24 mouse cellular contexts compared by ENCODE assay signal in genomic region chr5:99232410-99232809, GRCm38 (mm10).
DNase-seq lines count a peak whose midpoint lies in the region; ATAC-seq and TF ChIP-seq lines count a peak whose summit lies in the region.
"Had no signal": no experiment of that assay in that cellular context is flagged by ENCODE, and none has a peak within 500 bp of the region (broad histone marks: within the 10 kb centered on the region; RNA-seq: fewer than 3 reads in every experiment).

No protein-coding gene starts in this region.

- intact Hi-C loops in heart, adult 2 months (cut with DNase I): no loop called here

- H3K9ac ChIP-seq in heart, postnatal 0 days (replicated peaks; ENCODE audit: low read depth, low read length): no peak overlapping the region
- H3K9ac ChIP-seq in heart, adult 2 months (ENCODE audit: low read depth, low read length): no peak overlapping the region
- no peak overlapping the region for H3K9ac ChIP-seq in lung, embryonic 15.5 days
- H3K9ac ChIP-seq: embryonic facial prominence, embryonic 15.5 days; hindbrain, embryonic 13.5 days had no signal

- no peak overlapping the region for H3K4me3 ChIP-seq in heart, postnatal 0 days (ENCODE audit: low read depth, low read length)
- no peak overlapping the region for H3K4me3 ChIP-seq in heart, adult 2 months
- H3K4me3 ChIP-seq in lung, embryonic 15.5 days: no peak overlapping the region
- no peak overlapping the region for H3K4me3 ChIP-seq in lung, adult 2 months (replicated peaks; ENCODE audit: extremely low read depth, low read depth, low read length)
- no peak overlapping the region for H3K4me3 ChIP-seq in brown adipose tissue, adult 24 weeks (ENCODE audit: insufficient read depth, low read depth, low read length)
- H3K4me3 ChIP-seq: embryonic facial prominence, embryonic 15.5 days; erythroblast, embryonic 14.5 days; forebrain, embryonic 10.5 days; gastrocnemius, adult 2 months; hindbrain, embryonic 13.5 days had no signal

- H3K36me3 ChIP-seq in heart, postnatal 0 days (replicated peaks; ENCODE audit: control insufficient read depth, insufficient read depth, low read length): peaks cover 65% of the 10 kb centered on the region
- H3K36me3 ChIP-seq in heart, adult 2 months (ENCODE audit: control insufficient read depth, insufficient read depth, low read length): peaks cover 15% of the 10 kb centered on the region
- peaks cover 32% of the 10 kb centered on the region; the same call in 1 of the 2 replicates for H3K36me3 ChIP-seq in lung, embryonic 15.5 days
- H3K36me3 ChIP-seq: G1E had no signal

- peak overlapping the region; percentile 54; the same call in 1 of the 2 replicates for H3K27ac ChIP-seq in heart, postnatal 0 days (ENCODE audit: low read depth)
- no peak overlapping the region; the same call in 1 of the 2 replicates for H3K27ac ChIP-seq in heart, adult 2 months
- peak overlapping the region; percentile 26; the same call in 1 of the 2 replicates for H3K27ac ChIP-seq in lung, embryonic 15.5 days
- H3K27ac ChIP-seq in brown adipose tissue, adult 24 weeks (replicated peaks; ENCODE audit: low read depth, low read length): peak overlapping the region; percentile 5
- H3K27ac ChIP-seq: embryonic facial prominence, embryonic 15.5 days; forebrain, embryonic 10.5 days; gastrocnemius, adult 2 months; hindbrain, embryonic 13.5 days; hindbrain, postnatal 0 days had no signal

- H3K4me2 ChIP-seq in heart, postnatal 0 days (ENCODE audit: low read depth, low read length): no peak overlapping the region
- no peak overlapping the region for H3K4me2 ChIP-seq in lung, embryonic 15.5 days
- H3K4me2 ChIP-seq: embryonic facial prominence, embryonic 15.5 days; hindbrain, embryonic 13.5 days had no signal

- no peaks in the 10 kb centered on the region for H3K79me2 ChIP-seq in heart, adult 2 months (replicated peaks; ENCODE audit: control insufficient read depth, insufficient read depth, low read length)

- peaks cover 22% of the 10 kb centered on the region for H3K4me1 ChIP-seq in heart, postnatal 0 days (ENCODE audit: control insufficient read depth, insufficient read depth)
- peaks cover 13% of the 10 kb centered on the region for H3K4me1 ChIP-seq in heart, adult 2 months (ENCODE audit: control insufficient read depth, insufficient read depth, low read length)
- H3K4me1 ChIP-seq in lung, embryonic 15.5 days: no peaks in the 10 kb centered on the region
- no peaks in the 10 kb centered on the region; the same call in 1 of the 2 replicates for H3K4me1 ChIP-seq in lung, adult 2 months (ENCODE audit: control insufficient read depth, insufficient read depth, low read length)
- H3K4me1 ChIP-seq in brown adipose tissue, adult 24 weeks (ENCODE audit: control insufficient read depth, insufficient read depth, insufficient read length, low read length): peaks cover 7% of the 10 kb centered on the region; the same call in 1 of the 2 replicates
- H3K4me1 ChIP-seq: embryonic facial prominence, embryonic 15.5 days; hindbrain, embryonic 13.5 days had no signal

- no peaks in the 10 kb centered on the region for H3K9me3 ChIP-seq in heart, postnatal 0 days (replicated peaks; ENCODE audit: control insufficient read depth, low read length)
- H3K9me3 ChIP-seq in lung, embryonic 15.5 days: no peaks in the 10 kb centered on the region
- H3K9me3 ChIP-seq: embryonic facial prominence, embryonic 15.5 days; forebrain, embryonic 10.5 days; hindbrain, embryonic 13.5 days had no signal

- TF ChIP-seq POLR2A in heart, adult 2 months (IDR thresholded peaks at IDR 0.05; ENCODE audit: insufficient read depth, low read depth, low read length): no peak
- TF ChIP-seq POLR2A in lung, adult 2 months (IDR thresholded peaks at IDR 0.05; ENCODE audit: borderline replicate concordance, extremely low read depth, low read depth, low read length): no peak

- TF ChIP-seq EP300 in heart, postnatal 0 days (IDR thresholded peaks at IDR 0.05; ENCODE audit: low read depth): no peak
- TF ChIP-seq EP300 in heart, adult 2 months (IDR thresholded peaks at IDR 0.05; ENCODE audit: insufficient read depth, low read depth, low read length): no peak

- no peaks in the 10 kb centered on the region for H3K27me3 ChIP-seq in heart, postnatal 0 days (ENCODE audit: control insufficient read depth, insufficient read depth, low read length)
- H3K27me3 ChIP-seq in heart, adult 2 months (ENCODE audit: control insufficient read depth, insufficient read depth, low read length): no peaks in the 10 kb centered on the region
- no peaks in the 10 kb centered on the region for H3K27me3 ChIP-seq in lung, embryonic 15.5 days
- H3K27me3 ChIP-seq: embryonic facial prominence, embryonic 15.5 days; hindbrain, embryonic 13.5 days had no signal

- 84% methylated on average over 8 of the region's 8 CpGs for WGBS in heart, postnatal 0 days
- WGBS in heart, adult 2 months: 78% methylated on average over 8 of the region's 8 CpGs
- 91% methylated on average over 8 of the region's 8 CpGs for WGBS in lung, embryonic 15.5 days
- 90% methylated on average over 8 of the region's 8 CpGs for WGBS in lung, adult 2 months

- peak; percentile 63 for DNase-seq in heart, adult 11 months
- no peak for DNase-seq in heart, postnatal 4 days
- no peak for DNase-seq in heart, postnatal 0 days (ENCODE audit: low spot score)
- DNase-seq in heart, adult 2 months: no peak
- no peak for DNase-seq in lung, adult 2 months
- DNase-seq: adrenal gland, adult 8-10 months; adrenal gland, postnatal 36 days; B cell, adult 2 months; cerebellum, adult 11 months; cerebellum, adult 8-10 months; cerebellum, postnatal 14 days; embryo, embryonic 11 days; gastrocnemius, adult 2 months; gastrocnemius, postnatal 36 days had no signal

- no peak for TF ChIP-seq CTCF in heart, postnatal 0 days (IDR thresholded peaks at IDR 0.05; ENCODE audit: low read depth)
- no peak for TF ChIP-seq CTCF in heart, adult 2 months (IDR thresholded peaks at IDR 0.05)
- TF ChIP-seq CTCF in lung, adult 2 months (IDR thresholded peaks at IDR 0.05; ENCODE audit: insufficient read depth, low read length): no peak

- ATAC-seq in heart, postnatal 0 days (ENCODE audit: insufficient read depth, low read depth): no peak
- no peak for ATAC-seq in lung, embryonic 15.5 days (ENCODE audit: borderline replicate concordance, extremely low read depth, low FRiP score, low TSS enrichment)
- ATAC-seq: CD4-positive, CD25-positive, alpha-beta regulatory T cell, adult 4 months; forebrain, embryonic 14.5 days; hindbrain, postnatal 0 days had no signal
